Comparison of ENCODE assay signal across 8 mouse cellular contexts in the genomic region with DNA sequence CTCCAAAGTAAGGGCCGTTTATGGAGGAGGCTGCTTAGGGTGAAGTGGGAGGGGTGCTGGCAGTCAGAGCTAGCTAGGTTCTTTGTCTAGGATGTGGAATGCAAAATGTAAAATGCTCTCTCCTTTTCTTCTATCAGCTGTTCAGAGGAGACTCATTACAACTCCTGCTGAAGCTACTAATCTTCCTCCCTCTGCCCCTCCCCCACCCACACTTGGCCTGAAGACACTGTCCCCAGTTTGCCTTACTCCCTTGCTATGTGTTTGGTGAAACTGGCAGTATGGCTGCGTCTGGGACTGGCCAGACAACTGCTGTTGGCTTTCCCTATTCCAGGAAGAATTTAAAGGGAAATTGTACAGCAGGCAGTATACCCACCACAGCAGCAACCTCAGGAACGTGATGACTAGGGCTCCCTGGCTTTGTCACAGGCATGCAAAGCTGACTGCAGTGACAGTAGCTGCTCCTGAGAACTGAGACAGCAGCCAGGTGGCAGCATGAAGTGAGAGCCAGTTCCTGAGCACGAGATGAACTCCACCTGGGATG. TPM values are rescaled to one million over a fixed set of nuclear protein-coding genes. Genes with fewer than 3 reads are reported as not detected.
A peak's percentile ranks its signal among the peaks of the same experiment; 100 is the strongest.
DNase-seq lines count a peak whose midpoint lies in the region; ATAC-seq lines count a peak whose summit lies in the region.

No protein-coding gene starts in this region.

- intact Hi-C loops in gastrocnemius, postnatal 14 days (cut with DNase I; ENCODE audit: low total_unique reads) = no loop called here

- H3K27ac ChIP-seq in neural tube, embryonic 11.5 days (ENCODE audit: low read depth, low read length) = no peak overlapping the region
- H3K27ac ChIP-seq in hindbrain, embryonic 14.5 days = peak overlapping the region; percentile 94
- no peak overlapping the region for H3K27ac ChIP-seq in liver, embryonic 11.5 days (ENCODE audit: low read depth, low read length)

- H3K4me3 ChIP-seq in neural tube, embryonic 11.5 days (ENCODE audit: low read depth, low read length) = no peak overlapping the region
- H3K4me3 ChIP-seq in hindbrain, embryonic 14.5 days (replicated peaks; ENCODE audit: low read length) = peak overlapping the region; percentile 29
- no peak overlapping the region for H3K4me3 ChIP-seq in liver, embryonic 11.5 days (ENCODE audit: low read depth, low read length)

- no peaks in the 10 kb centered on the region for H3K27me3 ChIP-seq in neural tube, embryonic 11.5 days (ENCODE audit: control insufficient read depth, insufficient read depth, low read length)
- no peaks in the 10 kb centered on the region for H3K27me3 ChIP-seq in hindbrain, embryonic 14.5 days (ENCODE audit: control insufficient read depth, insufficient read depth, low read length)
- no peaks in the 10 kb centered on the region for H3K27me3 ChIP-seq in liver, embryonic 11.5 days (replicated peaks; ENCODE audit: control insufficient read depth, insufficient read depth, low read length)

- peaks cover 2% of the 10 kb centered on the region; the same call in 1 of the 2 replicates for H3K4me1 ChIP-seq in neural tube, embryonic 11.5 days (ENCODE audit: control insufficient read depth, insufficient read depth, low read length)
- peaks cover 34% of the 10 kb centered on the region for H3K4me1 ChIP-seq in hindbrain, embryonic 14.5 days (replicated peaks; ENCODE audit: control insufficient read depth, insufficient read depth, low read length)
- no peaks in the 10 kb centered on the region for H3K4me1 ChIP-seq in liver, embryonic 11.5 days (replicated peaks; ENCODE audit: control insufficient read depth, insufficient read depth, low read length)

- ATAC-seq in neural tube, embryonic 11.5 days (ENCODE audit: insufficient read depth, low FRiP score, low TSS enrichment) = peak; percentile 48; the same call in 1 of the 2 replicates
- ATAC-seq in hindbrain, embryonic 14.5 days (ENCODE audit: low FRiP score) = peak; percentile 82
- ATAC-seq in liver, embryonic 11.5 days (replicated peaks; ENCODE audit: low FRiP score) = no peak
- ATAC-seq in inflammation-experienced regulatory T-cells, adult 6 months = no peak

- no peak overlapping the region for H3K9ac ChIP-seq in neural tube, embryonic 11.5 days (ENCODE audit: low read length)
- H3K9ac ChIP-seq in hindbrain, embryonic 14.5 days = peak overlapping the region; percentile 54
- no peak overlapping the region for H3K9ac ChIP-seq in liver, embryonic 11.5 days (ENCODE audit: low read depth, low read length)

- H3K36me3 ChIP-seq in neural tube, embryonic 11.5 days (ENCODE audit: control insufficient read depth, insufficient read depth, low read length) = no peaks in the 10 kb centered on the region
- peaks cover 26% of the 10 kb centered on the region for H3K36me3 ChIP-seq in hindbrain, embryonic 14.5 days (replicated peaks; ENCODE audit: control insufficient read depth, insufficient read depth)
- H3K36me3 ChIP-seq in liver, embryonic 11.5 days (ENCODE audit: control insufficient read depth, insufficient read depth, low read length) = peaks cover 6% of the 10 kb centered on the region

- whole genome bisulfite sequencing in neural tube, embryonic 11.5 days = 36% methylated on average over 4 of the region's 4 CpGs
- WGBS in hindbrain, embryonic 14.5 days = 20% methylated on average over 4 of the region's 4 CpGs
- WGBS in liver, embryonic 11.5 days = 58% methylated on average over 4 of the region's 4 CpGs

- H3K4me2 ChIP-seq in neural tube, embryonic 11.5 days (ENCODE audit: low read depth) = peak overlapping the region; percentile 10; the same call in 1 of the 2 replicates
- peak overlapping the region; percentile 55 for H3K4me2 ChIP-seq in hindbrain, embryonic 14.5 days (replicated peaks)
- H3K4me2 ChIP-seq in liver, embryonic 11.5 days = no peak overlapping the region

- peak; percentile 5 for DNase-seq in gastrocnemius, postnatal 14 days
- DNase-seq in gastrocnemius, adult 18-20 months (ENCODE audit: low spot score) = no peak
- DNase-seq in neural tube, embryonic 11.5 days (ENCODE audit: low spot score) = peak; percentile 47
- DNase-seq in neural tube, embryonic 10.5 days (ENCODE audit: extremely low spot score, low spot score) = no peak
- peak; percentile 58 for DNase-seq in hindbrain, embryonic 14.5 days (ENCODE audit: low spot score)
- peak; percentile 16 for DNase-seq in retina, postnatal 7 days (ENCODE audit: low read depth, low spot score)
- no peak for DNase-seq in liver, embryonic 11.5 days (ENCODE audit: low spot score)

- no peaks in the 10 kb centered on the region for H3K9me3 ChIP-seq in neural tube, embryonic 11.5 days (ENCODE audit: control insufficient read depth, low read length)
- no peaks in the 10 kb centered on the region for H3K9me3 ChIP-seq in hindbrain, embryonic 14.5 days (ENCODE audit: control insufficient read depth, low read length)
- no peaks in the 10 kb centered on the region for H3K9me3 ChIP-seq in liver, embryonic 11.5 days (ENCODE audit: control insufficient read depth, low read length)

RNA-seq across cellular contexts. Expression of a gene that starts 0.9 kb away (rescaled TPM):
- total RNA-seq in gastrocnemius, postnatal 14 days (2021) = 1 to 10 TPM in 1 of 2 experiments, under 1 TPM in 1; 0.68 to 1.8 TPM
- under 1 TPM; 0.40 to 0.43 TPM for total RNA-seq in gastrocnemius, adult 18-20 months (2021)
- 3.5 and 3.9 TPM in 2 replicates for polyA plus RNA-seq in neural tube, embryonic 11.5 days (2014; fragmentation: Nextera tagmentation; extraction: Ambion mirVana)
- 26.0 and 26.1 TPM in 2 replicates for polyA plus RNA-seq in hindbrain, embryonic 14.5 days (2014; fragmentation: Nextera tagmentation; extraction: Ambion mirVana)
- polyA plus RNA-seq in liver, embryonic 11.5 days (2014; fragmentation: Nextera tagmentation; extraction: Ambion mirVana) = 0.25 and 0.51 TPM in 2 replicates
- 1 to 10 TPM; 1.0 to 2.2 (median 1.4) TPM for polyA plus RNA-seq in inflammation-experienced regulatory T-cells, adult 6 months (2017; shearing (Covaris generic))

Comparison
In these comparisons a context has a peak if more than half of its experiments do, and no peak if none do; other contexts are left out.
1. DNase-seq: peak in gastrocnemius, postnatal 14 days (single experiment), neural tube, embryonic 11.5 days (single experiment), hindbrain, embryonic 14.5 days (single experiment) and retina, postnatal 7 days (single experiment); none in gastrocnemius, adult 18-20 months (single experiment), neural tube, embryonic 10.5 days (single experiment) and liver, embryonic 11.5 days (single experiment).
2. ATAC-seq: peak in neural tube, embryonic 11.5 days (single experiment) and hindbrain, embryonic 14.5 days (single experiment); none in liver, embryonic 11.5 days (single experiment) and inflammation-experienced regulatory T-cells, adult 6 months (single experiment).